Mouse (Mus musculus): ENCODE data around the gene Lrrc34. TPM values are rescaled to one million over a fixed set of nuclear protein-coding genes. Genes with fewer than 3 reads are reported as not detected.

Lrrc34 gene
- polyA plus RNA-seq (2016; fragmentation: Nextera tagmentation; extraction: Ambion mirVana): 0.13 and 0.38 TPM in 2 replicates

DNA sequence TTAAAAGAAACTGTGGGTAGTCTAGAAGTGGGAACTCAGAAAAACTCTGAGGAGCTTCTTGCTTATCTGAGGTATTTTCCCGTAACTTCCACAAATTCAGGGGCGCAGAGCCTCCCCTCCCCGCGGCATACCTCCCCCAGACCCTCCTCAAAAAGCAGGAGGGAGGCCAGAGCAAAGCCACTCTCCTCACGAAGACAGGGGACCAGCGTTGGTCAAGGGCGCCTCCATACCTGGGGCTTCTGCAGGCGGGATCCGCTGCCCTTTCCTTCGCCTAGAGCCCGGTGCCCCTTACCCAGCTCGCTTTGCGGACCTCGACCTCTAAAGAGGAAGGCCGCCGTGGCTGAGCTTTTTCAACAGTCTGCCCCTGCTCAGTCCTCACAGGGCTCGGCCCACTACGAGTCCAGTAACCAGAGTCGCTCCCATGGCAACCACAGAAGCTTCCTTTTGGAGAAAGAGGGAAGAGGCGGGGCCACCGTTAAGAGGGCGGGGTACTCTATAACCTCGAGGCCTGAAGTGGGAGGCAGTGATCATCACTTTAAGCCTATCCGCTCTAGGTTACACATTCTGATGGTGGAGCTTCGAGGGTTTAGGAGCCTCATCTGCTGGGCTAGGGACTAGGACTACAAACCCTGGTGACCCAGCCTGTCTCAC, at the start of gene Lrrc34:
Gene Lrrc34 (minus strand): TSS at position 430 of the 651 bp plus-strand sequence.
- no peaks in the 10 kb centered on the region for H3K9me3 ChIP-seq (replicated peaks)
- no peak within 1 kb of the TSS for H3K27ac ChIP-seq
- WGBS (ENCODE audit: insufficient replicate concordance): 1% methylated on average over 25 of the region's 25 CpGs
- H3K4me1 ChIP-seq: peaks cover 6% of the 10 kb centered on the region
- H3K9ac ChIP-seq: no peak within 1 kb of the TSS
- ATAC-seq: peak; percentile 75
- peaks cover 55% of the 10 kb centered on the region for H3K27me3 ChIP-seq (replicated peaks)
- H3K4me2 ChIP-seq: peak within 1 kb of the TSS; percentile 60
- peak within 1 kb of the TSS; percentile 39 for H3K4me3 ChIP-seq
- H3K36me3 ChIP-seq: no peaks in the 10 kb centered on the region

DNA sequence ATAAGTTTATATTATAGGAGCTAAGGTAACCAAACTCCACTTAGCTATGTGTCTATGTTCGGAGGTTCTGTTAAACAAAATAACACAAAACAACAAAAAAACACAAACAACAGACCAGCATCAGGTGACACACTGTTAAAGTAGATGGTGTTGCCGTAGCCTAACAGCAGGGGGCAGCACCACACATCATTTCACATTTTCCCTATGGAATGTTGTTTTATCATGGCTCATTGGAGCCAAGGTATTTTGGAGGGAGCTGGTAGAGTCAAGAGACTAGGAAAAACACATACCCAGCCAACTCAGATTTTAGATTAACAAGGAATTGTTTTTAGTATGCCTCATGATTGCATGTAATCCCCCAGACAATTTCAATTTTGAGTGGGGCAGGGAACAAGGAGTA, 48.7 kb upstream of the Lrrc34 start:
- no peak for ATAC-seq

DNA sequence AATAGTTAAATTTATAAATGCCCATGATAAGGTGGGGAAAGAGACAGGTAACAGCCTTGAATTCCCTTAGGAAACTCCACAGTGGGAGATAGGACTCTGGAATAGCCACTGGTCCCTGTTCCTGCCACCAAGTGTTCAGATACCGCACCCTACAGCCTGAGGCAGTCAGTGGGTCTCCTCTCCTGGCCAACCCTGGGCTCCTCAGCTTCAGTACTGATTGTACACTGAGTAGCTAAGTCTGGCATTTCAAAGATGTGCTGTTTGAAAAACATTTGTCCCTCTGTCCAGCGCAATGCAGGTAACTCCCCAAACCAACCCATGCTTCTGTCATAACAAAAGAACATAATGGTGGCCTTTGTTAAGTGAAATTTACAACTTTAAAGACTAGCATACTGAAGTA, 48.0 kb upstream of the Lrrc34 start:
- H3K4me2 ChIP-seq: no peak overlapping the region
- no peaks in the 10 kb centered on the region for H3K36me3 ChIP-seq
- WGBS (ENCODE audit: insufficient replicate concordance): 75% methylated on average over 2 of the region's 2 CpGs
- ATAC-seq: no peak
- no peaks in the 10 kb centered on the region for H3K27me3 ChIP-seq (replicated peaks)
- no peak overlapping the region for H3K27ac ChIP-seq
- no peaks in the 10 kb centered on the region for H3K9me3 ChIP-seq (replicated peaks)
- H3K4me3 ChIP-seq: no peak overlapping the region
- no peak overlapping the region for H3K9ac ChIP-seq
- no peaks in the 10 kb centered on the region for H3K4me1 ChIP-seq

More for the DNA sequence above, 48.7 kb upstream of the Lrrc34 start:
- Histone ChIP-seq H3K4me3 (no peak overlapping the region), H3K9ac (no peak overlapping the region), H3K4me1 (no peaks in the 10 kb centered on the region), H3K4me2 (no peak overlapping the region), H3K27ac (no peak overlapping the region), H3K27me3 (replicated peaks) (no peaks in the 10 kb centered on the region), H3K9me3 (replicated peaks) (no peaks in the 10 kb centered on the region), H3K36me3 (no peaks in the 10 kb centered on the region)
- WGBS (ENCODE audit: insufficient replicate concordance): 18% methylated on average over 2 of the region's 2 CpGs

GRCm38 (mm10) chr3:30690976-30691375, 43.3 kb upstream of the Lrrc34 start:
- H3K9me3 ChIP-seq (replicated peaks): no peaks in the 10 kb centered on the region
- H3K36me3 ChIP-seq: no peaks in the 10 kb centered on the region
- no peak overlapping the region for H3K4me3 ChIP-seq
- no peak overlapping the region for H3K27ac ChIP-seq
- no peaks in the 10 kb centered on the region for H3K4me1 ChIP-seq
- H3K4me2 ChIP-seq: no peak overlapping the region
- H3K9ac ChIP-seq: no peak overlapping the region
- no peaks in the 10 kb centered on the region for H3K27me3 ChIP-seq (replicated peaks)
- ATAC-seq: no peak
- WGBS (ENCODE audit: insufficient replicate concordance): 44% methylated on average over 7 of the region's 7 CpGs

DNA sequence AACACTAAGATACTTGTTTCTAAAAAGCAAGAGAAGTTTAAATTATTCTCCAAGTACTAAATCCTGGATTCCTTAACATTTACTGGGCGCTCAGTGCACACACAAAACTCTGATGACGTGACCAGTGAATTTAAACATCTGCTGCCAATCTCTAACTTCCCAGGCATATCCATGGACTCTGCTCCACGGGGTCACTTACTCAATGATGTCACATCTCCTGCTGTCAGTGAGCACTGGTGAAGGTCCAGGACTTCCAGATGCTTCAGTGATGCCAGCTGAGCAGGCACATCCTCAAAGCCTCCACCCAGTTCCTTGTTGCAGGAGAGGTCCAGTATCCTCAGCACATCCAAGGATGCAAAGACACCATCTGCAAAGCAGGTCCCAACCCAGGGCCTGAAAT, 39.5 kb upstream of the Lrrc34 start:
- 0 out of 2 replicates have a peak, but pooled peaks cover 6% of the 10 kb centered on the region for H3K4me1 ChIP-seq
- ATAC-seq: no peak
- no peak overlapping the region for H3K4me2 ChIP-seq
- no peaks in the 10 kb centered on the region for H3K27me3 ChIP-seq (replicated peaks)
- no peaks in the 10 kb centered on the region for H3K36me3 ChIP-seq
- H3K27ac ChIP-seq: no peak overlapping the region
- no peak overlapping the region for H3K4me3 ChIP-seq
- no peaks in the 10 kb centered on the region for H3K9me3 ChIP-seq (replicated peaks)
- 48% methylated on average over 3 of the region's 3 CpGs for WGBS (ENCODE audit: insufficient replicate concordance)
- no peak overlapping the region for H3K9ac ChIP-seq

DNA sequence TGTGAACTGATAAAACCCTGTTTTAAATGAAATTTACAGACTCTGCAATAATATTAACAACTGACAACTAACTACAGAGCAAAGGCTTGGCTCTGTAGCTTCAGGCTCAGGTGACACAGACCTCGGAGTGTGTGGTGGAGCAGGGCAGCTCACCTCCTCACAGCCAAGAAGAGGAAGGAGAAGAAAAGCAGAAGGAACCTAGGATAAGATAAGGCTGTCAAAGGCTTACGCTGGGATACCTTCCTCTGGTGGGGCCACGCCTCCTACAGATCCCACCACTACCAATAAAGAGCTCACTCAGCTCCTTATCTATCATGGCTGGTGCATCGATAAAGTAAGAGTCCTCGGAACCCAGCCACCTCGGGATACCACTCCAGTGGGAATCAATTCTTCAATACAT, 35.5 kb upstream of the Lrrc34 start:
- Histone ChIP-seq H3K9me3 (replicated peaks) (no peaks in the 10 kb centered on the region), H3K36me3 (no peaks in the 10 kb centered on the region), H3K27me3 (replicated peaks) (no peaks in the 10 kb centered on the region), H3K4me3 (no peak overlapping the region), H3K9ac (no peak overlapping the region), H3K27ac (no peak overlapping the region), H3K4me2 (no peak overlapping the region), H3K4me1 (0 out of 2 replicates have a peak, but pooled peaks cover 6% of the 10 kb centered on the region)
- 14% methylated on average over 6 of the region's 6 CpGs for WGBS (ENCODE audit: insufficient replicate concordance)
- no peak for ATAC-seq

GRCm38 (mm10) chr3:30658486-30658885, 10.8 kb upstream of the Lrrc34 start:
- no peaks in the 10 kb centered on the region for H3K4me1 ChIP-seq
- ATAC-seq: no peak
- 65% methylated on average over 9 of the region's 9 CpGs for WGBS (ENCODE audit: insufficient replicate concordance)
- H3K4me2 ChIP-seq: no peak overlapping the region
- no peaks in the 10 kb centered on the region for H3K36me3 ChIP-seq
- H3K9ac ChIP-seq: no peak overlapping the region
- H3K27me3 ChIP-seq (replicated peaks): no peaks in the 10 kb centered on the region
- no peak overlapping the region for H3K4me3 ChIP-seq
- no peak overlapping the region for H3K27ac ChIP-seq
- H3K9me3 ChIP-seq (replicated peaks): no peaks in the 10 kb centered on the region

- no peak overlapping the region for H3K4me2 ChIP-seq
- no peak overlapping the region for H3K9ac ChIP-seq
- 47% methylated on average over 5 of the region's 5 CpGs for WGBS (ENCODE audit: insufficient replicate concordance)
- H3K27ac ChIP-seq: no peak overlapping the region
- no peaks in the 10 kb centered on the region for H3K4me1 ChIP-seq
- H3K27me3 ChIP-seq (replicated peaks): peaks cover 15% of the 10 kb centered on the region
- no peak overlapping the region for H3K4me3 ChIP-seq
- ATAC-seq: no peak
- no peaks in the 10 kb centered on the region for H3K9me3 ChIP-seq (replicated peaks)
- H3K36me3 ChIP-seq: no peaks in the 10 kb centered on the region
These were observed 8.3 kb upstream of the Lrrc34 start for GRCm38 (mm10) chr3:30655937-30656336.

DNA sequence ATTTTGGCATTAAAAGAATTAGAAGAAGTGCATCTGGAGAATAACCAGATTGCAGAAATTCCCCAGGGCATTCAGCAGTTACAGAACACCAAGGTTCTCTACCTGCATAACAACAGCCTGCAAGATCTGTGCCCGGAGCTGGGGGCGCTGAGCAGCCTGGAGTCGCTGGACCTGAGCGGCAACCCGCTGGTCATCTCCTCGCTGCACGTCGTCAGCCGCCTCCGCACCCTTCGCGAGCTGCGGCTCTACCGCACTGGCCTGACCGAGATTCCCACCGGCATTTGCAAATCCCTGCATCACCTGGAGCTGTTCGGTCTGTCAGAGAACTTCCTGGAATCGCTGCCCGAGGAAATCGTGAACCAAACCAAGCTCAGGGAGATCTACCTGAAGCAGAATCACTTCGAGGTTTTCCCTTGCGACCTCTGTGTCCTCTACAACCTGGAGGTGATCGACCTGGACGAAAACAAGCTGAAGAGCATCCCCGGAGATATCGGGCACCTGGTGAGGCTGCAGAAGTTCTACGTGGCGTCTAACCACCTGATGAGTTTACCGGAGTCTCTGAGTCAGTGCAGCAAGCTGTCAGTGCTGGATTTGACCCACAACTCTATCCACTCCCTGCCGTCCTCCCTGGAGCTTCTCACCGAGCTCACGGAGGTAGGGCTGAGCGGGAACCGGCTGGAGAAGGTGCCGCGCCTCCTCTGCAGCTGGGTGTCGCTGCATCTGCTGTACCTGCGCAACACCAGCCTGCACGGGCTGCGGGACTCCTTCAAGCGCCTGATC, 2.6 kb upstream of the Lrrc34 start:
- peak overlapping the region; percentile 13 for H3K4me3 ChIP-seq
- H3K9me3 ChIP-seq (replicated peaks): no peaks in the 10 kb centered on the region
- H3K4me2 ChIP-seq: peak overlapping the region; percentile 42
- H3K4me1 ChIP-seq: peaks cover 6% of the 10 kb centered on the region
- no peak overlapping the region for H3K27ac ChIP-seq
- H3K27me3 ChIP-seq (replicated peaks): peaks cover 55% of the 10 kb centered on the region
- ATAC-seq: no peak
- WGBS (ENCODE audit: insufficient replicate concordance): 2% methylated on average over 41 of the region's 41 CpGs
- no peak overlapping the region for H3K9ac ChIP-seq
- no peaks in the 10 kb centered on the region for H3K36me3 ChIP-seq

DNA sequence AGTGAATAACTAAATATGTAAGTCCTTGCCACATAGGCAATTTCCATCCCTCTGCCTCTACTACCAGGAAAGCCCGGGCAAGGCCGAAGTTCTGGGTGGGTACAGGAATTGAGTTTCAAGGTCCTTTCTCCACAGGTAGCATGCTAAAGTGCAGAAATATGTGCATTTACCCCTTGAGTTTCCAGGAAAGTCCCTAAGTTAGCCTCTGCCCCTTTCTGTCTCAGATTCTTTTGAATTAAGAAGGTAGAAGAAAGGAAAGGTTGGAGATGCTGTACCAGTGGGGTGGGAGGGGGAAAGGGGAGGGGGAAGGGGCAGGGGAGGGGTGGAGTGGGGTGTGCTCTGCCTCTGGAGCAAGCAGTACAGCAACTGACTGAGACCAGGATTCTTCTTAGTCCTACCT, 797 bp upstream of the Lrrc34 start:
- Histone ChIP-seq H3K4me3 (no peak overlapping the region), H3K27me3 (replicated peaks) (peaks cover 55% of the 10 kb centered on the region), H3K9ac (no peak overlapping the region), H3K27ac (no peak overlapping the region), H3K4me2 (no peak overlapping the region), H3K36me3 (no peaks in the 10 kb centered on the region), H3K4me1 (peaks cover 6% of the 10 kb centered on the region), H3K9me3 (replicated peaks) (no peaks in the 10 kb centered on the region)
- no peak for ATAC-seq
- 64% methylated on average over 2 of the region's 2 CpGs for WGBS (ENCODE audit: insufficient replicate concordance)

GRCm38 (mm10) chr3:30646761-30647160, 908 bp downstream of the Lrrc34 start:
- 37% methylated on average over 8 of the region's 8 CpGs for WGBS (ENCODE audit: insufficient replicate concordance)
- Histone ChIP-seq H3K9me3 (replicated peaks) (no peaks in the 10 kb centered on the region), H3K4me3 (no peak overlapping the region), H3K9ac (no peak overlapping the region), H3K36me3 (no peaks in the 10 kb centered on the region), H3K27ac (no peak overlapping the region), H3K27me3 (replicated peaks) (peaks cover 49% of the 10 kb centered on the region), H3K4me2 (no peak overlapping the region), H3K4me1 (peaks cover 6% of the 10 kb centered on the region)
- no peak for ATAC-seq

GRCm38 (mm10) chr3:30644207-30644606, 3.5 kb downstream of the Lrrc34 start, which contains the start of gene Lrriq4:
Gene Lrriq4, plus strand, starts transcription at chr3:30644507.
- H3K4me3 ChIP-seq: no peak within 1 kb of the TSS
- ATAC-seq: no peak
- H3K27ac ChIP-seq: no peak within 1 kb of the TSS
- H3K27me3 ChIP-seq (replicated peaks): peaks cover 23% of the 10 kb centered on the region
- H3K4me1 ChIP-seq: peaks cover 6% of the 10 kb centered on the region
- WGBS (ENCODE audit: insufficient replicate concordance): 65% methylated on average over 2 of the region's 2 CpGs
- no peaks in the 10 kb centered on the region for H3K36me3 ChIP-seq
- H3K9ac ChIP-seq: no peak within 1 kb of the TSS
- H3K9me3 ChIP-seq (replicated peaks): no peaks in the 10 kb centered on the region
- no peak within 1 kb of the TSS for H3K4me2 ChIP-seq
